Mouse (Mus musculus): ENCODE data around the gene Cdk2ap2.

- TF ChIP-seq CTCF (IDR thresholded peaks at IDR 0.05; ENCODE audit: low read depth, low read length) (peak; percentile 76), POLR2A (IDR thresholded peaks at IDR 0.05; ENCODE audit: extremely low read depth, insufficient read depth, low read length) (peak; percentile 89)
Measured at GRCm38 (mm10) chr19:4125741-4126696, 29.0 kb downstream of the Cdk2ap2 start, which contains the start of gene Aip.
